Mouse (Mus musculus): ENCODE data around the gene Ppm1h.

- no peak for TF ChIP-seq POLR2A (IDR thresholded peaks at IDR 0.05; ENCODE audit: insufficient read length, low read depth)
- no peak for TF ChIP-seq MYOD1 (IDR thresholded peaks at IDR 0.05; ENCODE audit: control insufficient read depth in 1 of 3, insufficient read length in 2 of 3, low read depth in 2 of 3)
Measured at GRCm38 (mm10) chr10:122704901-122705300, 26.3 kb downstream of the Ppm1h start.

All from myocyte (in vitro differentiated cells).